Mouse (Mus musculus): ENCODE measurements around the gene Ube2c. TPM values are rescaled to one million over a fixed set of nuclear protein-coding genes. Genes with fewer than 3 reads are reported as not detected.

Ube2c gene
- polyA plus RNA-seq, 1 experiment from 2014 or later, result 559 TPM

- ATAC-seq (ENCODE audit: low FRiP score, low TSS enrichment), result no peak
- Histone ChIP-seq H3K27me3 (ENCODE audit: control insufficient read depth, insufficient read depth, low read length) (no peaks in the 10 kb centered on the region), H3K4me1 (ENCODE audit: control insufficient read depth, insufficient read depth, low read length) (no peaks in the 10 kb centered on the region), H3K36me3 (ENCODE audit: control insufficient read depth, insufficient read depth, low read length) (peaks cover 96% of the 10 kb centered on the region), H3K4me3 (ENCODE audit: low read length) (no peak overlapping the region), H3K27ac (ENCODE audit: low read depth, low read length) (no peak overlapping the region), H3K9me3 (ENCODE audit: control insufficient read depth, low read length) (no peaks in the 10 kb centered on the region), H3K9ac (ENCODE audit: low read depth, low read length) (no peak overlapping the region), H3K4me2 (replicated peaks; ENCODE audit: low read depth, low read length) (no peak overlapping the region)
- 88% methylated on average over 11 of the region's 11 CpGs for WGBS
Observed at GRCm38 (mm10) chr2:164757841-164758240, 11.9 kb upstream of the Ube2c start.

- no peak for ATAC-seq (ENCODE audit: low FRiP score, low TSS enrichment)
- no peak overlapping the region for H3K4me2 ChIP-seq (replicated peaks; ENCODE audit: low read depth, low read length)
- WGBS, result 36% methylated on average over 1 of the region's 1 CpGs
Observed at GRCm38 (mm10) chr2:164758692-164759091, 11.0 kb upstream of the Ube2c start.

GRCm38 (mm10) chr2:164760059-164760833 is 9.5 kb upstream of the Ube2c start:
- H3K4me1 ChIP-seq (ENCODE audit: control insufficient read depth, insufficient read depth, low read length), result no peaks in the 10 kb centered on the region
- H3K4me2 ChIP-seq (replicated peaks; ENCODE audit: low read depth, low read length), result no peak overlapping the region
- H3K36me3 ChIP-seq (ENCODE audit: control insufficient read depth, insufficient read depth, low read length), result peaks cover 87% of the 10 kb centered on the region
- H3K4me3 ChIP-seq (ENCODE audit: low read length), result no peak overlapping the region
- no peaks in the 10 kb centered on the region for H3K27me3 ChIP-seq (ENCODE audit: control insufficient read depth, insufficient read depth, low read length)
- H3K27ac ChIP-seq (ENCODE audit: low read depth, low read length), result no peak overlapping the region
- WGBS, result 86% methylated on average over 4 of the region's 4 CpGs
- no peaks in the 10 kb centered on the region for H3K9me3 ChIP-seq (ENCODE audit: control insufficient read depth, low read length)
- H3K9ac ChIP-seq (ENCODE audit: low read depth, low read length), result no peak overlapping the region
- no peak for ATAC-seq (ENCODE audit: low FRiP score, low TSS enrichment)

More at GRCm38 (mm10) chr2:164758692-164759091, 11.0 kb upstream of the Ube2c start:
- Histone ChIP-seq H3K4me3 (ENCODE audit: low read length) (no peak overlapping the region), H3K9me3 (ENCODE audit: control insufficient read depth, low read length) (no peaks in the 10 kb centered on the region), H3K27ac (ENCODE audit: low read depth, low read length) (no peak overlapping the region), H3K36me3 (ENCODE audit: control insufficient read depth, insufficient read depth, low read length) (peaks cover 95% of the 10 kb centered on the region), H3K4me1 (ENCODE audit: control insufficient read depth, insufficient read depth, low read length) (no peaks in the 10 kb centered on the region), H3K27me3 (ENCODE audit: control insufficient read depth, insufficient read depth, low read length) (no peaks in the 10 kb centered on the region), H3K9ac (ENCODE audit: low read depth, low read length) (no peak overlapping the region)

- no peak overlapping the region for H3K4me2 ChIP-seq (replicated peaks; ENCODE audit: low read depth, low read length)
- H3K9ac ChIP-seq (ENCODE audit: low read depth, low read length), result no peak overlapping the region
- H3K4me3 ChIP-seq (ENCODE audit: low read length), result no peak overlapping the region
- peaks cover 87% of the 10 kb centered on the region for H3K36me3 ChIP-seq (ENCODE audit: control insufficient read depth, insufficient read depth, low read length)
- H3K9me3 ChIP-seq (ENCODE audit: control insufficient read depth, low read length), result no peaks in the 10 kb centered on the region
- no peaks in the 10 kb centered on the region for H3K4me1 ChIP-seq (ENCODE audit: control insufficient read depth, insufficient read depth, low read length)
- no peaks in the 10 kb centered on the region for H3K27me3 ChIP-seq (ENCODE audit: control insufficient read depth, insufficient read depth, low read length)
- ATAC-seq (ENCODE audit: low FRiP score, low TSS enrichment), result no peak
- WGBS, result 95% methylated on average over 2 of the region's 2 CpGs
- H3K27ac ChIP-seq (ENCODE audit: low read depth, low read length), result no peak overlapping the region
Observed at GRCm38 (mm10) chr2:164761502-164761901, 8.2 kb upstream of the Ube2c start.

GRCm38 (mm10) chr2:164761971-164762370 is 7.7 kb upstream of the Ube2c start:
- Histone ChIP-seq H3K4me2 (replicated peaks; ENCODE audit: low read depth, low read length) (no peak overlapping the region), H3K4me1 (ENCODE audit: control insufficient read depth, insufficient read depth, low read length) (no peaks in the 10 kb centered on the region), H3K9ac (ENCODE audit: low read depth, low read length) (no peak overlapping the region), H3K36me3 (ENCODE audit: control insufficient read depth, insufficient read depth, low read length) (peaks cover 87% of the 10 kb centered on the region), H3K4me3 (ENCODE audit: low read length) (no peak overlapping the region), H3K27ac (ENCODE audit: low read depth, low read length) (no peak overlapping the region), H3K27me3 (ENCODE audit: control insufficient read depth, insufficient read depth, low read length) (no peaks in the 10 kb centered on the region), H3K9me3 (ENCODE audit: control insufficient read depth, low read length) (no peaks in the 10 kb centered on the region)
- no peak for ATAC-seq (ENCODE audit: low FRiP score, low TSS enrichment)
- 94% methylated on average over 4 of the region's 4 CpGs for WGBS

- Histone ChIP-seq H3K27me3 (ENCODE audit: control insufficient read depth, insufficient read depth, low read length) (no peaks in the 10 kb centered on the region), H3K36me3 (ENCODE audit: control insufficient read depth, insufficient read depth, low read length) (peaks cover 87% of the 10 kb centered on the region), H3K9ac (ENCODE audit: low read depth, low read length) (no peak overlapping the region), H3K27ac (ENCODE audit: low read depth, low read length) (no peak overlapping the region), H3K4me2 (replicated peaks; ENCODE audit: low read depth, low read length) (no peak overlapping the region), H3K4me3 (ENCODE audit: low read length) (no peak overlapping the region), H3K4me1 (ENCODE audit: control insufficient read depth, insufficient read depth, low read length) (no peaks in the 10 kb centered on the region), H3K9me3 (ENCODE audit: control insufficient read depth, low read length) (no peaks in the 10 kb centered on the region)
- no peak for ATAC-seq (ENCODE audit: low FRiP score, low TSS enrichment)
- 92% methylated on average over 7 of the region's 7 CpGs for WGBS
Observed at GRCm38 (mm10) chr2:164762593-164762992, 7.1 kb upstream of the Ube2c start.

- H3K27ac ChIP-seq (ENCODE audit: low read depth, low read length), result no peak overlapping the region
- no peaks in the 10 kb centered on the region for H3K27me3 ChIP-seq (ENCODE audit: control insufficient read depth, insufficient read depth, low read length)
- no peak overlapping the region for H3K4me3 ChIP-seq (ENCODE audit: low read length)
- H3K4me1 ChIP-seq (ENCODE audit: control insufficient read depth, insufficient read depth, low read length), result no peaks in the 10 kb centered on the region; the same call in 1 of the 2 replicates
- 81% methylated on average over 3 of the region's 3 CpGs for WGBS
- H3K4me2 ChIP-seq (replicated peaks; ENCODE audit: low read depth, low read length), result no peak overlapping the region
- peaks cover 66% of the 10 kb centered on the region for H3K36me3 ChIP-seq (ENCODE audit: control insufficient read depth, insufficient read depth, low read length)
- H3K9me3 ChIP-seq (ENCODE audit: control insufficient read depth, low read length), result no peaks in the 10 kb centered on the region
- no peak for ATAC-seq (ENCODE audit: low FRiP score, low TSS enrichment)
- H3K9ac ChIP-seq (ENCODE audit: low read depth, low read length), result no peak overlapping the region
Observed at GRCm38 (mm10) chr2:164765841-164766240, 3.9 kb upstream of the Ube2c start.

GRCm38 (mm10) chr2:164767812-164768540 is 1.7 kb upstream of the Ube2c start:
- Histone ChIP-seq H3K27me3 (ENCODE audit: control insufficient read depth, insufficient read depth, low read length) (no peaks in the 10 kb centered on the region), H3K4me2 (replicated peaks; ENCODE audit: low read depth, low read length) (no peak overlapping the region), H3K27ac (ENCODE audit: low read depth, low read length) (no peak overlapping the region), H3K9me3 (ENCODE audit: control insufficient read depth, low read length) (no peaks in the 10 kb centered on the region), H3K9ac (ENCODE audit: low read depth, low read length) (no peak overlapping the region), H3K36me3 (ENCODE audit: control insufficient read depth, insufficient read depth, low read length) (peaks cover 65% of the 10 kb centered on the region), H3K4me1 (ENCODE audit: control insufficient read depth, insufficient read depth, low read length) (peaks cover 14% of the 10 kb centered on the region), H3K4me3 (ENCODE audit: low read length) (no peak overlapping the region)
- WGBS, result 90% methylated on average over 15 of the region's 15 CpGs
- no peak for ATAC-seq (ENCODE audit: low FRiP score, low TSS enrichment)

GRCm38 (mm10) chr2:164770279-164770678 is 581 bp downstream of the Ube2c start:
- Histone ChIP-seq H3K4me1 (ENCODE audit: control insufficient read depth, insufficient read depth, low read length) (peaks cover 14% of the 10 kb centered on the region), H3K27ac (ENCODE audit: low read depth, low read length) (peak overlapping the region; percentile 20; the same call in 1 of the 2 replicates), H3K4me2 (replicated peaks; ENCODE audit: low read depth, low read length) (peak overlapping the region; percentile 51), H3K9ac (ENCODE audit: low read depth, low read length) (peak overlapping the region; percentile 68), H3K36me3 (ENCODE audit: control insufficient read depth, insufficient read depth, low read length) (peaks cover 56% of the 10 kb centered on the region), H3K4me3 (ENCODE audit: low read length) (peak overlapping the region; percentile 75), H3K27me3 (ENCODE audit: control insufficient read depth, insufficient read depth, low read length) (no peaks in the 10 kb centered on the region), H3K9me3 (ENCODE audit: control insufficient read depth, low read length) (no peaks in the 10 kb centered on the region)
- no peak for ATAC-seq (ENCODE audit: low FRiP score, low TSS enrichment)
- 3% methylated on average over 15 of the region's 15 CpGs for WGBS

Data from kidney, embryonic 14.5 days (tissue).